Mouse (Mus musculus) small intestine, adult 2 months (tissue): ENCODE results near the gene Mob3b.

Experiments used
- CTCF ChIP-seq: fragments of 200-500 bp; IDR thresholded peaks from 2 replicates; pipeline ENCODE4 v1.5.1; 2012; ENCODE audit warnings: low read depth, mild to moderate bottlenecking, control low read depth, inconsistent platforms, low read length, moderate library complexity, mixed read lengths; ENCODE audit not compliant: insufficient replicate concordance, insufficient read length; ENCODE audit errors: extremely low read depth
- POLR2A ChIP-seq: fragments of 200-500 bp; IDR thresholded peaks from 2 replicates; pipeline ENCODE4 v1.6.1; 2012; ENCODE audit warnings: low read depth, mild to moderate bottlenecking, control low read depth, inconsistent platforms, low read length, moderate library complexity

DNA sequence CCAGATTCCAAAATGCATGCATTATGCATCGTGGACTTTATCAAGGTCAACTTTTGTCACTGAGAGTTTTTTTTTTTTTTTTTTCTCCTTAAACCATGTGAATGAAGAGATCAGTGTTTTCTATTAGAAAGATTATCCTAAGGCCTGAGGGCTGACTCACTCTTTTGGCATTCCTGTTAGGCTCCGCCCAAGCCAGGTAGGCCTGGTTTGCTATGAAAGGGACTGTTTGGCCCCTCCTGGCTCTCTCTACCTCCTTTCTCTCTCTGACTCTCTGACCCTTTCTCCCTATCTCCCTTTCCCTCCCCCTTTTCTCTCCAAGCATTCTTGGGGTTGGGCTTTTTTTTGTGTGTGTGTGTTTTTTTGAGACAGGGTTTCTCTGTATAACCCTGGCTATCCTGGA is 18.3 kb upstream of the Mob3b start:
- TF ChIP-seq CTCF: no peak
- no peak for TF ChIP-seq POLR2A
